9 mouse cellular contexts compared by ENCODE assay signal in the genomic region with DNA sequence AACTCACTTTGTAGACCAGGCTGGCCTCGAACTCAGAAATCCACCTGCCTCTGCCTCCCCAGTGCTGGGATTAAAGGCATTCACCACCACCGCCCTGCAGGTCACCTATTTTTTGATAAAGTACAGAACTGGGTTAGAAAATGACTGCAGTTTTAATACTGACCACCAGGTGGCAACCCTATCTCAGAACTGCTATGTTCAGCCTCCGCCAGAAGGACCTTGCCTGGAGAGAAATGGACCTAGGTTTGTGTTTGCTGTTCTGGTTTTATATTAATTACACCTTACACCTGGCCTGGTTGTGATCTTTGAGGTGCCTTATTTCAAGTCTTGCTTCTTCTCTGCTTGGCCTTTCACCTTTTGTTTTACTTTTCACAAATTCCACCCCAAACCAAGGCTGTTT. TPM values are rescaled to one million over a fixed set of nuclear protein-coding genes. Genes with fewer than 3 reads are reported as not detected.
DNase-seq lines count a peak whose midpoint lies in the region; ATAC-seq lines count a peak whose summit lies in the region.
"Had no signal": no experiment of that assay in that cellular context is flagged by ENCODE, and none has a peak within 500 bp of the region (broad histone marks: within the 10 kb centered on the region; RNA-seq: fewer than 3 reads in every experiment).

No protein-coding gene starts in this region.

- H3K4me3 ChIP-seq in kidney, embryonic 16.5 days (ENCODE audit: low read length), result no peak overlapping the region
- H3K4me3 ChIP-seq in stomach, embryonic 15.5 days (replicated peaks), result no peak overlapping the region
- H3K4me3 ChIP-seq: embryonic facial prominence, embryonic 12.5 days had no signal

- no peaks in the 10 kb centered on the region for H3K4me1 ChIP-seq in kidney, embryonic 16.5 days (ENCODE audit: insufficient read depth, low read length)
- no peaks in the 10 kb centered on the region for H3K4me1 ChIP-seq in stomach, embryonic 15.5 days
- H3K4me1 ChIP-seq: embryonic facial prominence, embryonic 12.5 days had no signal

- no peak overlapping the region for H3K9ac ChIP-seq in kidney, embryonic 16.5 days (replicated peaks; ENCODE audit: low read length)
- H3K9ac ChIP-seq in stomach, embryonic 15.5 days, result no peak overlapping the region
- H3K9ac ChIP-seq: embryonic facial prominence, embryonic 12.5 days had no signal

- H3K4me2 ChIP-seq in kidney, embryonic 16.5 days (replicated peaks; ENCODE audit: low read depth, low read length), result no peak overlapping the region
- H3K4me2 ChIP-seq in stomach, embryonic 15.5 days, result no peak overlapping the region
- H3K4me2 ChIP-seq: embryonic facial prominence, embryonic 12.5 days had no signal

- intact Hi-C loops in heart, postnatal 36 days (cut with DNase I), result loop anchor here (2.0 to 5.0 kb wide), 5 partner anchors 89 to 314 kb away; a partner anchor contains a TSS

- no peak for ATAC-seq in kidney, embryonic 16.5 days (ENCODE audit: low FRiP score, low TSS enrichment)
- peak; percentile 54; the same call in 1 of the 2 replicates for ATAC-seq in stomach, embryonic 15.5 days (ENCODE audit: insufficient read depth, low FRiP score, low read depth)

- DNase-seq in kidney, adult 11 months, result peak; percentile 58
- peak; percentile 59 for DNase-seq in adrenal gland, adult 2 months
- peak; percentile 86 for DNase-seq in embryo, embryonic 10.5 days (ENCODE audit: low spot score)
- peak; percentile 59 to 61 for DNase-seq in heart, postnatal 36 days
- DNase-seq in left cerebral cortex, adult 11 months (ENCODE audit: low spot score), result peak; percentile 51
- peak; percentile 81 for DNase-seq in mesoderm, embryonic 11.5 days (ENCODE audit: low read depth, low spot score)

- 28% methylated on average over 3 of the region's 3 CpGs for WGBS in kidney, embryonic 16.5 days
- 26% methylated on average over 3 of the region's 3 CpGs for WGBS in stomach, embryonic 15.5 days

- peaks cover 5% of the 10 kb centered on the region; the same call in 1 of the 2 replicates for H3K9me3 ChIP-seq in kidney, embryonic 16.5 days (ENCODE audit: low read length)
- H3K9me3 ChIP-seq in stomach, embryonic 15.5 days, result no peaks in the 10 kb centered on the region
- H3K9me3 ChIP-seq: embryonic facial prominence, embryonic 12.5 days had no signal

- H3K27ac ChIP-seq in kidney, embryonic 16.5 days (ENCODE audit: low read length), result no peak overlapping the region
- H3K27ac ChIP-seq in stomach, embryonic 15.5 days, result no peak overlapping the region
- H3K27ac ChIP-seq: embryonic facial prominence, embryonic 12.5 days had no signal

- H3K27me3 ChIP-seq in kidney, embryonic 16.5 days (ENCODE audit: insufficient read depth, low read length), result no peaks in the 10 kb centered on the region
- H3K27me3 ChIP-seq in stomach, embryonic 15.5 days (replicated peaks), result no peaks in the 10 kb centered on the region
- H3K27me3 ChIP-seq: embryonic facial prominence, embryonic 12.5 days had no signal

- no peaks in the 10 kb centered on the region for H3K36me3 ChIP-seq in kidney, embryonic 16.5 days (ENCODE audit: insufficient read depth, low read length)
- no peaks in the 10 kb centered on the region for H3K36me3 ChIP-seq in stomach, embryonic 15.5 days
- H3K36me3 ChIP-seq: embryonic facial prominence, embryonic 12.5 days had no signal

RNA-seq across cellular contexts. Expression of a gene that starts 12.7 kb away (rescaled TPM):
- polyA plus RNA-seq in kidney, embryonic 16.5 days (2015; fragmentation: Nextera tagmentation; extraction: Ambion mirVana), result 0.35 TPM in 1 of 2 replicates, not detected in the other
- total RNA-seq in adrenal gland, adult 2 months (2021), result under 1 TPM in 1 of 2 experiments, not detected in 1; 0.90 TPM
- 0.51 and 0.67 TPM in 2 replicates for polyA plus RNA-seq in adrenal gland, adult 2 months (2012; rRNA removed)
- total RNA-seq in heart, postnatal 36 days (2021), result not detected
- 3,283 and 4,119 TPM in 2 replicates for polyA plus RNA-seq in stomach, embryonic 15.5 days (2015; fragmentation: Nextera tagmentation; extraction: Ambion mirVana)
- polyA plus RNA-seq: embryonic facial prominence, embryonic 12.5 days had no signal

RNA-seq across cellular contexts. Expression of a gene that starts 34.9 kb away (rescaled TPM):
- polyA plus RNA-seq in kidney, embryonic 16.5 days (2015; fragmentation: Nextera tagmentation; extraction: Ambion mirVana), result 20.5 and 23.1 TPM in 2 replicates
- total RNA-seq in adrenal gland, adult 2 months (2021), result 1 to 10 TPM; 6.1 to 9.8 TPM
- polyA plus RNA-seq in adrenal gland, adult 2 months (2012; rRNA removed), result 5.3 and 5.6 TPM in 2 replicates
- total RNA-seq in heart, postnatal 36 days (2021), result 1 to 10 TPM; 8.1 to 8.4 TPM
- polyA plus RNA-seq in stomach, embryonic 15.5 days (2015; fragmentation: Nextera tagmentation; extraction: Ambion mirVana), result 17.7 and 19.8 TPM in 2 replicates

RNA-seq across cellular contexts. Expression of a gene that starts 47.9 kb away (rescaled TPM):
- 2.3 and 2.8 TPM in 2 replicates for polyA plus RNA-seq in kidney, embryonic 16.5 days (2015; fragmentation: Nextera tagmentation; extraction: Ambion mirVana)
- 10 to 100 TPM; 64.5 to 82.1 TPM for total RNA-seq in adrenal gland, adult 2 months (2021)
- polyA plus RNA-seq in adrenal gland, adult 2 months (2012; rRNA removed), result 89.4 and 93.5 TPM in 2 replicates
- 10 to 100 TPM; 36.7 to 43.6 TPM for total RNA-seq in heart, postnatal 36 days (2021)
- 1.2 and 1.7 TPM in 2 replicates for polyA plus RNA-seq in stomach, embryonic 15.5 days (2015; fragmentation: Nextera tagmentation; extraction: Ambion mirVana)

Comparison
In these comparisons a context has a peak if more than half of its experiments do, and no peak if none do; other contexts are left out.
1. RNA of a gene that starts 12.7 kb away (polyA plus RNA-seq): 3,283 to 4,119 TPM in stomach, embryonic 15.5 days; 0.51 to 0.67 TPM in adrenal gland, adult 2 months and 0.35 TPM in kidney, embryonic 16.5 days; every median in the first group is over 1,000 times any median in the second.
2. RNA of a gene that starts 47.9 kb away (polyA plus RNA-seq): 89.4 to 93.5 TPM in adrenal gland, adult 2 months; 2.3 to 2.8 TPM in kidney, embryonic 16.5 days and 1.2 to 1.7 TPM in stomach, embryonic 15.5 days; every median in the first group is over 10 times any median in the second.
3. Peak in every context shown above with its lines, with median percentiles within 50 percentile points of each other: DNase-seq.